Mouse (Mus musculus): Measurements from ENCODE around the gene Irf8. TPM values are rescaled to one million over a fixed set of nuclear protein-coding genes. Genes with fewer than 3 reads are reported as not detected.
"Not testable (repeated sequence)": the region's sequence is repeated elsewhere in the genome, so short reads cannot be mapped to it uniquely, and the experiment has no call there.

Gene Irf8
- total and polyA plus RNA-seq, 3 experiments = 0.05 to 0.07 TPM; not detected in 1

DNA sequence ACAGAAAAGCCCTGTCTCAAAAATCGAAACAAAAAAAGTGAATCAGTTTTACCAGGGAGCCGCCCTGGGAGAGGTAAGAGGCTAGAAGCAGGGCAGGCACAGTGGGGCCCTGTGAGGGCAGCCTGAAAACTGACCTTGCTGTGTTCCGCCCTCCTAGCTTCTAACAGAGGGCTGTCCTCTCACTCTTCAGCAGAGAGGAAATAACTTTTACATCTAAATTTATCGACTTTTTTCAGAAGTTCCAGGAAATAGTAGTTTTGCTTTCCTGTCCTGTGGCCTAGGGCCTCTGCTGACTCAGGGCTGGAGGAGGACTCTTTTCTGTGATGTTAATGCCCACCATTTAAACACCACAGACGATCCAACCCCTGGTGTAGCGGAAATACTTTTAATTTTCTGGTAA is 21.0 kb upstream of the Irf8 start:
- H3K4me1 ChIP-seq (ENCODE audit: insufficient read depth, low read depth, low read length) = no peaks in the 10 kb centered on the region
- peaks cover 48% of the 10 kb centered on the region for H3K9me3 ChIP-seq (replicated peaks)
- no peaks in the 10 kb centered on the region for H3K27me3 ChIP-seq (ENCODE audit: insufficient read depth, low read length)
- TF ChIP-seq TAL1 (conservative IDR thresholded peaks at IDR 0.05; ENCODE audit: low read depth, low read length) = no peak
- TF ChIP-seq GATA1 (IDR thresholded peaks at IDR 0.05; ENCODE audit: borderline replicate concordance, low read length) = no peak
- no peak for TF ChIP-seq POLR2AphosphoS5 (IDR thresholded peaks at IDR 0.05; ENCODE audit: insufficient replicate concordance, low read depth, low read length)
- TF ChIP-seq GATA2 (IDR thresholded peaks at IDR 0.05; ENCODE audit: borderline replicate concordance, low read depth, low read length) = no peak
- ATAC-seq (ENCODE audit: extremely low read depth, insufficient number of reproducible peaks, low FRiP score, poor library complexity, severe bottlenecking) (no peak), DNase-seq (ENCODE audit: low spot score) (no peak)
- H3K4me3 ChIP-seq (ENCODE audit: low read depth, low read length) = no peak overlapping the region
- no peaks in the 10 kb centered on the region for H3K36me3 ChIP-seq (replicated peaks)

DNA sequence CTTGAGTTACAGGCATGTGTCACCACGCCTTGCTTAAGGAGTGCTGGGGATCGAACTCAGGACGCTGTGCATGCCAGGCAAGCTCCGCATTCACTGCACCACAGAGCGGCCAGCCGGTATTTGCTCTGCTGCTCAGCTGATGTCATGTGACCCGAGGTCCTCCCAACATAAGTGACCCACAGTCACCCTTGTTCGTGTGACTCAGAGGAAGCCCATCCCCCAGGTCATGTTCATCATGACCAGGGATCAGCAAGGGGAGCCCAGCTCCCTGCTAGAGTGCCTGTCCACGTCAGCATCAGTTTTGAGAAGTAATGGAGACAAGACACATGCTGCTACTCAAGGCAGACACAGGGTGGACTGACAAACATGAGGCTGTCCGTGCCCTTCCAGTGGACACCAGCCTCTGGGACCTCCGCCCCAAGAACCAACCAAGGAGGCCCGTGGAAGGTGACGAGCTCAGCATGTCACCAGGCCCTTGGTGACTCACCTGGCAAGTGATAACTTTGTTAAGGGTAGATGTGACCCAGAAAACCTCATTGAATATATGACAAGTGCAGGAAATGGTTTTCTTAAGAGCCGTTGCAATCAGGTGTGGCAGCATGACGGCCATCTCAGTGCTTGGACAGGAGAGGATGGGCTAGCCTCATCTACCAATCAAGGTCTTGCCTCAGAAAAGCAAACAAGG is 20.0 kb upstream of the Irf8 start:
- peaks cover 53% of the 10 kb centered on the region for H3K9me3 ChIP-seq (replicated peaks)
- no peaks in the 10 kb centered on the region for H3K4me1 ChIP-seq (ENCODE audit: insufficient read depth, low read depth, low read length)
- no peak overlapping the region for H3K4me3 ChIP-seq (ENCODE audit: low read depth, low read length)
- no peaks in the 10 kb centered on the region for H3K36me3 ChIP-seq (replicated peaks)
- no peaks in the 10 kb centered on the region for H3K27me3 ChIP-seq (ENCODE audit: insufficient read depth, low read length)
- TF ChIP-seq TAL1 (conservative IDR thresholded peaks at IDR 0.05; ENCODE audit: low read depth, low read length) (no peak), CTCF (IDR thresholded peaks at IDR 0.05; ENCODE audit: low read depth, low read length) (no peak), GATA2 (IDR thresholded peaks at IDR 0.05; ENCODE audit: borderline replicate concordance, low read depth, low read length) (no peak), GATA1 (IDR thresholded peaks at IDR 0.05; ENCODE audit: borderline replicate concordance, low read length) (no peak), POLR2AphosphoS5 (IDR thresholded peaks at IDR 0.05; ENCODE audit: insufficient replicate concordance, low read depth, low read length) (no peak)
- DNase-seq (ENCODE audit: low spot score) (no peak), ATAC-seq (ENCODE audit: extremely low read depth, insufficient number of reproducible peaks, low FRiP score, poor library complexity, severe bottlenecking) (no peak)

DNA sequence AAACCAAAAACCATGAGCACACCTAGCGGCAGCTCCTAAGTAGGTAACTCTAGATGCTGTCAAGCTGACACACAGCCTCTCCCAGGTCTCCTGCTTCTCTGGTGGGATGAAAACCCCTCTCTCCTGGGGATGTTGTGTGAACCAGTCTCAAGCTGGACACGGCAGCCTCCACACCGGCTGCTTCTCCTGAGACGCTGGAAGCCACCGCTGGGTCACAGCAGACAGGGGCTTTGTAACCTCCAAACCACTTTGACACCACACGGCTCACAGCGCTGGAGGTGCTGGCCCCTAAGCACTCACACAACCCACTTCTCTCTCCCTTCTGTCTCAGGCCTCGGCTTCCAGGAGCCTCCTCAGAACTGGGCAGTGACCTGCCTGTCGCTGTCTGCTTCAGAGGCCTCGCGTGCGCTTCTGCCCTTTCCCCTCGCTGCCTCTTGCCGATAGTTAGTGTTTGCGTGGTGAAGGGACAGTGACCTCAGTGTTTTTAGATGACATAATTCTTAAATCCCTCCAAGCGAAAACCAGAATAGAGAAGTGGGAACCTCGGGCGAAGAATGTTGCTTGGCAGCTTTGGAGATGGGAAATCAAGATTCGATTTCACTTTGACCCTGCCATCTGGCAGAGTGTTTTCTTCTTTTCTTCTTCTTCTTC is 16.4 kb upstream of the Irf8 start:
- Histone ChIP-seq H3K9me3 (replicated peaks) (peaks cover 67% of the 10 kb centered on the region), H3K36me3 (replicated peaks) (no peaks in the 10 kb centered on the region), H3K4me3 (ENCODE audit: low read depth, low read length) (no peak overlapping the region), H3K27me3 (ENCODE audit: insufficient read depth, low read length) (no peaks in the 10 kb centered on the region), H3K4me1 (ENCODE audit: insufficient read depth, low read depth, low read length) (no peaks in the 10 kb centered on the region)
- DNase-seq (ENCODE audit: low spot score) = no peak
- TF ChIP-seq POLR2AphosphoS5 (IDR thresholded peaks at IDR 0.05; ENCODE audit: insufficient replicate concordance, low read depth, low read length) (no peak), GATA1 (IDR thresholded peaks at IDR 0.05; ENCODE audit: borderline replicate concordance, low read length) (no peak), TAL1 (conservative IDR thresholded peaks at IDR 0.05; ENCODE audit: low read depth, low read length) (no peak), CTCF (IDR thresholded peaks at IDR 0.05; ENCODE audit: low read depth, low read length) (no peak), GATA2 (IDR thresholded peaks at IDR 0.05; ENCODE audit: borderline replicate concordance, low read depth, low read length) (no peak)
- ATAC-seq (ENCODE audit: extremely low read depth, insufficient number of reproducible peaks, low FRiP score, poor library complexity, severe bottlenecking) = no peak

DNA sequence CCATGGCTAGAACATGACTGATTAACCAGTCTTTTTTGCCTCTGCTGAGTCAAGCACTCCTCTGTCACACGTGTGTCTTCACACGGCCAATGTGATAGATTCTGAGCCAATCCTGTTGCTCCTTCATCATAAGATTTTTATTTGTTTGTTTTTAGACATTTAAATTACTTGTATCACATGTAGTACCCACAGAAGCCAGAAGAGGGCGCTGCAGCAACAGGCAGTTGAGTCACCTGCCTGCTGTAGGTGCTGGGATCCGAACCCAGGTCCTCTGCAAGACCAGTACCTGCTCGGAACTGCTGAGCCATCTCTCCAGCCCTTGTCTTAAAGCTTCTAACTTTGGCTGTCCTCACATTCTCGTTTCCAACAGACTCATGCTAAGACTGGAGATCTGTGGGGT is 13.1 kb upstream of the Irf8 start:
- TF ChIP-seq GATA1 (IDR thresholded peaks at IDR 0.05; ENCODE audit: borderline replicate concordance, low read length) (no peak), TAL1 (conservative IDR thresholded peaks at IDR 0.05; ENCODE audit: low read depth, low read length) (no peak), POLR2AphosphoS5 (IDR thresholded peaks at IDR 0.05; ENCODE audit: insufficient replicate concordance, low read depth, low read length) (no peak), GATA2 (IDR thresholded peaks at IDR 0.05; ENCODE audit: borderline replicate concordance, low read depth, low read length) (no peak), CTCF (IDR thresholded peaks at IDR 0.05; ENCODE audit: low read depth, low read length) (no peak)
- Histone ChIP-seq H3K27me3 (ENCODE audit: insufficient read depth, low read length) (no peaks in the 10 kb centered on the region), H3K4me1 (ENCODE audit: insufficient read depth, low read depth, low read length) (no peaks in the 10 kb centered on the region), H3K4me3 (ENCODE audit: low read depth, low read length) (no peak overlapping the region), H3K9me3 (replicated peaks) (peaks cover 67% of the 10 kb centered on the region), H3K36me3 (replicated peaks) (no peaks in the 10 kb centered on the region)
- DNase-seq (ENCODE audit: low spot score) (no peak), ATAC-seq (ENCODE audit: extremely low read depth, insufficient number of reproducible peaks, low FRiP score, poor library complexity, severe bottlenecking) (no peak)

DNA sequence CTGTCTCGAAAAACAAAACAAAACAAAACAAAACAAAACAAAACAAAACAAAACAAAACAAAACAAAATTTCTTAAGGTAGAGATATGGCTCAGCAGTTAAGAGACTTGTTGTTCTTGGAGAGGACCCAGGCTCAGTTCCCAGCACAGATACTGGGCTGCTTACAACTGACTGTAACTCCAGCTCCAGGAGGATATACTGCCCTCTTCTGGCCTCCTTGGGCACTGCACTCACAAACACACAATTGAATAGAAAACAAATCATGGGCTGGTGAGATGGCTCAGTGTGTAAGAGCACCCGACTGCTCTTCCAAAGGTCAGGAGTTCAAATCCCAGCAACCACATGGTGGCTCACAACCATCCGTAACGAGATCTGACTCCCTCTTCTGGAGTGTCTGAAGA is 12.1 kb upstream of the Irf8 start:
- H3K9me3 ChIP-seq (replicated peaks) = peaks cover 67% of the 10 kb centered on the region
- H3K4me3 ChIP-seq (ENCODE audit: low read depth, low read length); ATAC-seq (ENCODE audit: extremely low read depth, insufficient number of reproducible peaks, low FRiP score, poor library complexity, severe bottlenecking); H3K4me1 ChIP-seq (ENCODE audit: insufficient read depth, low read depth, low read length); DNase-seq (ENCODE audit: low spot score); H3K27me3 ChIP-seq (ENCODE audit: insufficient read depth, low read length); H3K36me3 ChIP-seq (replicated peaks): not testable (repeated sequence)

DNA sequence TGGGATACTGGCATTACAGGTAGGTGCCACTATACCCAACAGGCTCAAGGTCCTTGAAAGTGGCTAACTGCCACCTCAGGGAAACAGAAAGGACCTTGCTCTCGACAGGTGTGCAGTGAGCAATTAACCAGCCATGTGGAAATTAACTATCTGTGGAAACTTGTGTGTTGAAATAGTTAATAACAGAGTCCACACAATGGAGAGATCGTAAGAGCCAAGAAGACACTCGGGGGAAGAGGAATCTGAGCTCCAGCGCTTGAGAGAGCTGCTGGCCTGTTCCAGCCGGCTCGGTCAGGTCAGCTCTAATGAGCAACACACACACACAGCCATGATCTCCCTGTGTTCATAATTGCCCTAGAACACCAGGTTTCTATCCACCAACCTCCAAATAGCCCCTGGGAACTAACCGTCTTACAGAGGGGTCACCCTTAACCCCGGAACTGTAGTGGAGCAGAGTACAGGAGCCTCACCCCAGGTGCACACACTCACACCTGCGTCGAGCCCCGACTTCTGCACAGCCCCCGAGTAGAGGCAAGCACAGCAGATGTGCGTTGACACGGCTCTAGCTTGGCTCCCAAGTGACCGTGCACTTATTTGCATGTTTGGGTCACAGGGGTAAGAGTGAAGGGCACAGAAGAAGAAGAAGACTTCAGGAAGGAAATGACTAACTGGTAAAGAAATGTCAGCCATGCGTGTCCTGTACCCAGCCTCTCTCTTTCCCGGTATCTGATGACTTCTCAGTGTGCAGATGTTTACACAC is 11.2 kb upstream of the Irf8 start:
- Histone ChIP-seq H3K4me1 (ENCODE audit: insufficient read depth, low read depth, low read length) (no peaks in the 10 kb centered on the region), H3K4me3 (ENCODE audit: low read depth, low read length) (no peak overlapping the region), H3K9me3 (replicated peaks) (peaks cover 66% of the 10 kb centered on the region), H3K36me3 (replicated peaks) (no peaks in the 10 kb centered on the region), H3K27me3 (ENCODE audit: insufficient read depth, low read length) (no peaks in the 10 kb centered on the region)
- DNase-seq (ENCODE audit: low spot score) (no peak), ATAC-seq (ENCODE audit: extremely low read depth, insufficient number of reproducible peaks, low FRiP score, poor library complexity, severe bottlenecking) (no peak)
- TF ChIP-seq TAL1 (conservative IDR thresholded peaks at IDR 0.05; ENCODE audit: low read depth, low read length) (no peak), CTCF (IDR thresholded peaks at IDR 0.05; ENCODE audit: low read depth, low read length) (no peak), GATA1 (IDR thresholded peaks at IDR 0.05; ENCODE audit: borderline replicate concordance, low read length) (no peak), POLR2AphosphoS5 (IDR thresholded peaks at IDR 0.05; ENCODE audit: insufficient replicate concordance, low read depth, low read length) (no peak), GATA2 (IDR thresholded peaks at IDR 0.05; ENCODE audit: borderline replicate concordance, low read depth, low read length) (no peak)
